Mouse (Mus musculus): ENCODE data around the gene Cdkn3.

DNA sequence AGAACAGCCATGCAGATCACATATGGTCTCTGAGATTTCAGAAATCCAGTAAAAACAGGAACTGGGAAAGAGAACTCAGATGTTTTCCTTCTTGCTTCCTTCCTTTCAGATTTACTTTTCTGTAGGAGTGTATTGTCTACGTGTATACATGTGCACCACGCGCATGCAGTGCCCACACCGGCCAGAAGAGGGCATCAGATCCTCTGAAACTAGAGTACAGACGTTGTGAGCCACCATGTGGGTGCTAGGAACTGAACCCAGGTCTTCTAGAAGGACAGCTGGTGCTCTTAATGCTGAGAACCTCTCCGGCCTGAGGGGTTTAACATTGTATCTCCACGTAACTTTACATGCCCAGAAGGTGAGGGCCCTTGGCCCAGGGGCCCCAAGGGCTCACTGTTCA lies 18.9 kb downstream of the Cdkn3 start:
- TF ChIP-seq GATA1 (IDR thresholded peaks at IDR 0.05; ENCODE audit: low read length) (no peak), TAL1 (IDR thresholded peaks at IDR 0.05; ENCODE audit: low read length) (no peak)

Data from erythroblast, embryonic 14.5 days (primary cell).